Mouse (Mus musculus) forebrain, embryonic 16.5 days (tissue): ENCODE results near the gene Lrmda. TPM values are rescaled to one million over a fixed set of nuclear protein-coding genes. Genes with fewer than 3 reads are reported as not detected.
A peak's percentile ranks its signal among the peaks of the same experiment; 100 is the strongest.

Source experiments
- ATAC-seq: fragments of 200-750 bp; cut with Nextera tagmentation; 2 replicates; pipeline ENCODE4 v1.8.0; 2017; ENCODE audit warnings: mild to moderate bottlenecking, moderate library complexity
- H3K27ac ChIP-seq: fragments of 300-500 bp; sonication (generic); 2 replicates; pipeline ENCODE4 v1.5.1; 2014; ENCODE audit warnings: low read length, control low read depth
- H3K27me3 ChIP-seq: fragments of 300-500 bp; sonication (generic); replicated peaks from 2 replicates; pipeline ENCODE4 v1.6.1; 2014; ENCODE audit warnings: low read length; ENCODE audit not compliant: control insufficient read depth, insufficient read depth
- H3K36me3 ChIP-seq: fragments of 300-500 bp; sonication (generic); 2 replicates; pipeline ENCODE4 v1.6.1; 2014; ENCODE audit not compliant: control insufficient read depth, insufficient read depth
- H3K4me1 ChIP-seq: fragments of 300-500 bp; sonication (generic); replicated peaks from 2 replicates; pipeline ENCODE4 v1.6.1; 2014; ENCODE audit warnings: low read length; ENCODE audit not compliant: control insufficient read depth, insufficient read depth
- H3K4me2 ChIP-seq: fragments of 300-500 bp; sonication (generic); 2 replicates; pipeline ENCODE4 v1.6.1; 2014; ENCODE audit warnings: mild to moderate bottlenecking, low read length, control low read depth
- H3K4me3 ChIP-seq: fragments of 300-500 bp; sonication (generic); replicated peaks from 2 replicates; pipeline ENCODE4 v1.5.1; 2014; ENCODE audit warnings: mild to moderate bottlenecking, low read length, control low read depth
- H3K9ac ChIP-seq: fragments of 300-500 bp; sonication (generic); replicated peaks from 2 replicates; pipeline ENCODE4 v1.6.1; 2014; ENCODE audit warnings: low read depth, low read length, control low read depth
- H3K9me3 ChIP-seq: fragments of 300-500 bp; sonication (generic); 2 replicates; pipeline ENCODE4 v1.6.1; 2016; ENCODE audit warnings: low read length; ENCODE audit not compliant: control insufficient read depth
- WGBS: fragments of 180-500 bp; shearing (Covaris S2); extraction: QIAGEN DNeasy Blood & Tissue Kit; methylation state at CpG from one replicate; pipeline ENCODE4 v1.1.7; 2014; 5-methylcytosine and 5-hydroxymethylcytosine counted together
- polyA plus RNA-seq: library from polyadenylated mRNA; unstranded; fragments of >200 nt; fragmentation: Nextera tagmentation; extraction: Ambion mirVana; gene quantifications from 2 replicates; pipeline ENCODE4 v1.2.1, GENCODE M21; 2015

The Lrmda gene
- polyA plus RNA-seq, 1 experiment from 2014 or later: not detected

DNA sequence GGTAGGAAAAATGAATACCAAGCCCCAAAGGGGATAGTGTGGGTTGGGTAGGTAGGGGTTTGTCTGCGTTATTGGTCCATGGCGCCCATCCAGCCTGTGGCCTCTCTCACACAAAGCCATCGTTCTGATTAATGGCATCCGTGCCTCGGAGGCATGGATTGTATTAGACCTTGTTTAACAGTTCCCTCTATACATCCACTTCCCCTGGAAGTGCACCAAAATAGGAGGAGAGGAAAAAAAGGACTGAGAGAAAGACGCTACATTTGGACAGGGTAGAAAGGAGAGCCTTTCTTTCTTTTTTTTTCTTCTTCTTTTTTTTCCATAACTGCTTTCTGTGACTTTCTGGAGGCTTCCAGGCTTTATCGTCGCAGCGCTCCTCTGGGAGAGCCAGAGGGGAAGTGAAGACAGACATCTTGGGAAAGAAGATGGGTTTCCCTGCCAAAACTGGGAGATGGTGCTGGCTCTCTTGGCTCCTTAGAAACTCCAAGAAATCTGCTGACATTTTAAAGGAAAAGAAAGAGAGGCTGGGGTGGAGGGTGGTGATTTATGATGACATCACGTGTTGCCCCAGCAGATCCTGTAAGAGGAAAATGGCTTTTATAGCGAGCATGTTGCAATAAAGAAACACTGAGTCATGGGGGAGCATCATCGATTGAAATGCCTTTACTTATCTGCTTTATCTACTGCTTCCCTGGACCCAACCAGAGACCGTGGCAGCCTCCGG lies 32.6 kb downstream of the Lrmda start:
- peak overlapping the region; percentile 46 for H3K27ac ChIP-seq
- 59% methylated on average over 14 of the region's 14 CpGs for WGBS
- ATAC-seq: peak; percentile 79

GRCm38 (mm10) chr14:22055630-22056029 lies 36.1 kb downstream of the Lrmda start:
- no peak overlapping the region for H3K27ac ChIP-seq
- H3K4me3 ChIP-seq: no peak overlapping the region
- H3K9ac ChIP-seq: no peak overlapping the region
- peaks cover 1% of the 10 kb centered on the region; the same call in 1 of the 2 replicates for H3K4me1 ChIP-seq
- no peaks in the 10 kb centered on the region; the same call in none of the 2 replicates for H3K27me3 ChIP-seq
- no peaks in the 10 kb centered on the region for H3K9me3 ChIP-seq
- ATAC-seq: no peak
- WGBS: 78% methylated on average over 8 of the region's 8 CpGs
- no peaks in the 10 kb centered on the region for H3K36me3 ChIP-seq
- H3K4me2 ChIP-seq: no peak overlapping the region

More for the DNA sequence above, 32.6 kb downstream of the Lrmda start:
- Histone ChIP-seq H3K9ac (no peak overlapping the region), H3K9me3 (no peaks in the 10 kb centered on the region), H3K4me1 (no peaks in the 10 kb centered on the region), H3K4me3 (no peak overlapping the region), H3K36me3 (no peaks in the 10 kb centered on the region), H3K27me3 (peaks cover 3% of the 10 kb centered on the region; the same call in 1 of the 2 replicates), H3K4me2 (no peak overlapping the region)

DNA sequence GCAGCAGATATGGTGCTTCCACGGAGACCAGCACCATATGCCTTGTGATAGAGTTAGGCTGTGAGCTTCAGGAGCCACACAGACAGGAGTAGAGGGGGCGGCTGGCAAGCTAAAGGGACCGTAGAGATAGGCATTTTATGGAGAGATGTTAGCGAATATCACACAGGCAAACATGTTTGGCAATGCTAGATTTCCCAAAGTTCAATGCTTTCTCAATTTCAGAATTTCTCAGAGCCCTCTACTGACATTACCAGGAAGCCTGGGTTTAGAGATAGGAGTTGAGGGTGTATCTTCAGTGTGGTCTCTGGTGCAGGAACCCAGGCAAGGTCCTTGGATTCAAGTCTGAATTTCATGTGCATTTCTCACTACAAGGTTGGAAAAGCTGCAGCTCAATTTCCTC lies 36.7 kb downstream of the Lrmda start:
- ATAC-seq: no peak
- Histone ChIP-seq H3K36me3 (no peaks in the 10 kb centered on the region), H3K4me1 (peaks cover 6% of the 10 kb centered on the region; the same call in 1 of the 2 replicates), H3K27ac (no peak overlapping the region), H3K9me3 (no peaks in the 10 kb centered on the region), H3K9ac (no peak overlapping the region), H3K27me3 (no peaks in the 10 kb centered on the region; the same call in none of the 2 replicates), H3K4me3 (no peak overlapping the region), H3K4me2 (no peak overlapping the region)
- WGBS: 85% methylated on average over 4 of the region's 4 CpGs

DNA sequence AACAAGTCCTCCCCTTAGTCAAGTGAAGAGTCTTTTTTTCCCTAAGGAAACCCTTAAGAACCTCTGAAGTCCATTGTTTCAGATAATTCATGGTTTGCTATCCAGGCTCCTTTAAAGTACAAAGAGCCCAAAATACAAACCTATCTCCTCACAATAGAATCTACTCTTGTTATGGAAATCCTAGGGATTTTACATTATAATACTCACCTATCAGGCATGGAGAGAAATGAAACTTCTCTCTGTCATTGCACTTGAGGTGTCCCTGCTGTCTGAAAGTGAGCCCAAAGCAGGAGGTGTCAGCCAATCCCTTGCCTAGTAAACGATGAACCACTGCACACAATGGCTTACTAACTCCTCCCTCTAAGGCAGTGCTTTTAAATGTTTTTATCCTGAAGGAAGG lies 39.2 kb downstream of the Lrmda start:
- 50% methylated on average over 1 of the region's 1 CpGs for WGBS
- no peak for ATAC-seq
- no peak overlapping the region for H3K4me2 ChIP-seq
- no peaks in the 10 kb centered on the region for H3K9me3 ChIP-seq
- H3K9ac ChIP-seq: no peak overlapping the region
- H3K4me3 ChIP-seq: no peak overlapping the region
- no peaks in the 10 kb centered on the region; the same call in 1 of the 2 replicates for H3K27me3 ChIP-seq
- H3K36me3 ChIP-seq: no peaks in the 10 kb centered on the region
- H3K4me1 ChIP-seq: peaks cover 6% of the 10 kb centered on the region; the same call in 1 of the 2 replicates
- no peak overlapping the region for H3K27ac ChIP-seq

- Histone ChIP-seq H3K9ac (no peak overlapping the region), H3K4me1 (peaks cover 6% of the 10 kb centered on the region; the same call in 1 of the 2 replicates), H3K9me3 (no peaks in the 10 kb centered on the region), H3K4me2 (no peak overlapping the region), H3K27me3 (no peaks in the 10 kb centered on the region; the same call in 1 of the 2 replicates), H3K27ac (no peak overlapping the region), H3K36me3 (no peaks in the 10 kb centered on the region), H3K4me3 (no peak overlapping the region)
- WGBS: 97% methylated on average over 6 of the region's 6 CpGs
- no peak for ATAC-seq
Measured at GRCm38 (mm10) chr14:22059348-22059861, 39.9 kb downstream of the Lrmda start.

- 27% methylated on average over 7 of the region's 7 CpGs for WGBS
Measured at GRCm38 (mm10) chr14:22060787-22061186, 41.3 kb downstream of the Lrmda start.

GRCm38 (mm10) chr14:22062117-22062855 lies 42.8 kb downstream of the Lrmda start:
- ATAC-seq: no peak
- Histone ChIP-seq H3K36me3 (no peaks in the 10 kb centered on the region), H3K9ac (no peak overlapping the region), H3K27ac (no peak overlapping the region), H3K27me3 (no peaks in the 10 kb centered on the region; the same call in 1 of the 2 replicates), H3K9me3 (no peaks in the 10 kb centered on the region), H3K4me3 (no peak overlapping the region), H3K4me1 (peaks cover 6% of the 10 kb centered on the region; the same call in 1 of the 2 replicates), H3K4me2 (no peak overlapping the region)
- 90% methylated on average over 9 of the region's 9 CpGs for WGBS

More at GRCm38 (mm10) chr14:22060787-22061186, 41.3 kb downstream of the Lrmda start:
- H3K36me3 ChIP-seq: no peaks in the 10 kb centered on the region
- no peak overlapping the region; the same call in 1 of the 2 replicates for H3K9ac ChIP-seq
- H3K4me1 ChIP-seq: peaks cover 6% of the 10 kb centered on the region; the same call in 1 of the 2 replicates
- H3K27ac ChIP-seq: no peak overlapping the region
- no peaks in the 10 kb centered on the region; the same call in 1 of the 2 replicates for H3K27me3 ChIP-seq
- ATAC-seq: no peak
- H3K4me2 ChIP-seq: no peak overlapping the region
- no peak overlapping the region for H3K4me3 ChIP-seq
- H3K9me3 ChIP-seq: no peaks in the 10 kb centered on the region

DNA sequence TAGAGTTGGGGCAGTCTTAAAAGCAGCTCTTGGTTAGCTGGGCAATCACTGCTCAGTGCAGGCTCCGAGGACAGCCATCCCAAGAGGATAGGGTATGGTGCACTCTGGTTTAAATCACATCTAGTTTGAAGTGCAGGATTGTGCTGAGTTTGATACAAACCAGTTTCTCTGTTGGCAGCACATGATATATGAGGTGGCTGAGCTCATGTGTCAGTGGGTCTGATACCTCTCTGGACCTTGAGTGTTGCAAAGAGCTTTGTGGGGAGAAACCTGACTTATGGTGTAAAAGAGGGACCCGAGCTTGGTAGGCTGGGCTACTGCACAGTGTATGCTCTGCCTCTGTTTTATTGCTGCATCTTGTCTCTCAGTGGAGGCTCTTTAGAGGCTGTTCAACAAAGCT lies 49.7 kb downstream of the Lrmda start:
- H3K4me3 ChIP-seq: no peak overlapping the region

GRCm38 (mm10) chr14:22073385-22073784 lies 53.9 kb downstream of the Lrmda start:
- H3K36me3 ChIP-seq: no peaks in the 10 kb centered on the region
- no peak overlapping the region for H3K27ac ChIP-seq
- no peak overlapping the region for H3K4me2 ChIP-seq
- peaks cover 13% of the 10 kb centered on the region for H3K27me3 ChIP-seq
- ATAC-seq: no peak
- H3K9me3 ChIP-seq: no peaks in the 10 kb centered on the region
- peaks cover 6% of the 10 kb centered on the region; the same call in 1 of the 2 replicates for H3K4me1 ChIP-seq
- H3K4me3 ChIP-seq: no peak overlapping the region
- 92% methylated on average over 5 of the region's 5 CpGs for WGBS
- H3K9ac ChIP-seq: no peak overlapping the region

More for the DNA sequence above, 49.7 kb downstream of the Lrmda start:
- WGBS: 60% methylated on average over 2 of the region's 2 CpGs
- ATAC-seq: no peak
- H3K27ac ChIP-seq: no peak overlapping the region
- no peaks in the 10 kb centered on the region for H3K36me3 ChIP-seq
- peaks cover 7% of the 10 kb centered on the region for H3K27me3 ChIP-seq
- H3K4me2 ChIP-seq: no peak overlapping the region
- H3K4me1 ChIP-seq: peaks cover 2% of the 10 kb centered on the region; the same call in 1 of the 2 replicates
- H3K9ac ChIP-seq: no peak overlapping the region
- no peaks in the 10 kb centered on the region for H3K9me3 ChIP-seq
